Mouse (Mus musculus): ENCODE measurements at regions not wholly inside any gene's neighbourhood (a gene's known extent, or its start where the extent isn't known, plus 50 kb on each side); places are given as distances from the start of the nearest gene placed in this dataset.

DNA sequence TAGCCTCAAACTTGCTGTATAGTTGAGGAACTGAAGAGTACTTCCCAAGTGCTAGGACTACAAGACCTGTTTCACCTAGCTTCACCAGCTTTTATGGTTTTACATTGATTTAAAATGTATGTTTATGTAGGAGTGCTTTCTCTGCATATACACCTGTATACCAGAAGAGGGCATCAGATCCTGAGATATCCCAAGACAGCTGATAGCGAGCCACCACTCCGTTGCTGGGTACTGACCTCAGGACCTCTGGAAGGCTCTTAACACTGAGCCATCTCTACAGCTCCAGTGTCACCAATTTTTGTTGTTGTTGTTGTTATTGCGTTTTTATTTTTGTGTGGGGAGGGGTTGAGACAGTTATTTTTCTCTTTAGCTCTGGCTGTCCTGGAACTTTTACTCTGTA lies 55.9 kb upstream of the Ddx3x start:
- no peak for DNase-seq (ENCODE audit: extremely low spot score)

DNA sequence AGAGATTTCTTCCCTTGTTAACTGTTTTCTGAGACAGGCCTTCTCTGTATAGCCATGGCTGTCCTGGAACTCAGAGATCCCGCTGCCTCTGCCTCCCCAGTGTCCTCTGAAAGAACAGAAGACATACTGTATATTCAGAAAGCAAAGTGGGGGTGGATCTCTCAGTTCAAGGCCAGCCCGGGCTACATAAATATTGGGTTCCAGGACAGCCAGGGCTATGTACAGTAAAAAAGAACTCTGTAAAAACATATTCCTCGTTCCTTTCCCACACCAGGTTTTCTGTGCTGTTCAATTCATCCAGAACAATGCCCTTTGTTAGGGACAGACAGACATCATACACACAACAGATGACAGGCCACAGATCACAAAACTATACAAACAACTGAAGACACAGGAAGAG lies 54.3 kb upstream of the Ddx3x start:
- DNase-seq (ENCODE audit: extremely low spot score), result no peak

- DNase-seq (ENCODE audit: extremely low spot score), result peak; percentile 60
Measured at GRCm38 (mm10) chrX:13229891-13230614, 50.7 kb upstream of the Ddx3x start.

DNA sequence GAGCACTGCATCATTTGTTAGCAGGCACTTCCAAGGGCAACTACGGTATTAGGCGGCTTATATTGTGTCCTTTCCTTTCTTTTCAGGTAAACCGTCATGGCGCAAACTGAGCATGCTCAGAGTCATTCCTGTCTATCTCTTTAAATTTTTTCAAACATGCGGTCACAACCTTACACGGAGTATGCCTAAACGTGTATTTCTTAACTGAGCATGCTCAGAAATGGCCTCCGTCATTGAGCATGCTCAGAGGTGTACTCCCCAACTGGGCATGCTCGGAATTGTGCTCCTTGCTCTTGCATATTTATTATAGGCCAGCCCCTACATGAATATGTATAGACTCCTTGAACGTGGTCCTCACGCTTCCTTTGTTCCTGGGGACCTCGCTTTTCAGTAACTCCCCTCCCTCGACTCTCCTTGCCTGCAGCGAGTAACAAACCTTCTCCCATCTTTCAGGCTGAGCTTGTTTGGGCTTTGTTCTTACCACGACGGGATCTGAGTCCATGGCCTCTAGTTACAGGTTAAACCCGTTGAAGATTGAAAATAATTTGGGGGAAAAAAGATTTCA lies 50.1 kb upstream of the Ddx3x start:
- DNase-seq (ENCODE audit: extremely low spot score), result peak; percentile 73
